Mouse (Mus musculus) testis, adult 2 months (tissue): ENCODE data around the gene Mblac2. TPM values are rescaled to one million over a fixed set of nuclear protein-coding genes. Genes with fewer than 3 reads are reported as not detected.

ENCODE experiments used
- H3K27ac ChIP-seq: fragments of 200-500 bp; 2 replicates; pipeline ENCODE4 v1.5.1; 2012; ENCODE audit warnings: low read depth, low read length; ENCODE audit not compliant: control insufficient read depth, insufficient read depth
- H3K27me3 ChIP-seq: fragments of 200-500 bp; 2 replicates; pipeline ENCODE4 v1.6.1; 2012; ENCODE audit warnings: mild to moderate bottlenecking, low read length, moderate library complexity; ENCODE audit not compliant: control insufficient read depth, insufficient read depth
- H3K36me3 ChIP-seq: fragments of 200-500 bp; 2 replicates; pipeline ENCODE4 v1.6.1; 2012; ENCODE audit warnings: mild to moderate bottlenecking, low read length; ENCODE audit not compliant: control insufficient read depth, insufficient read depth
- H3K4me1 ChIP-seq: fragments of 200-500 bp; 2 replicates; pipeline ENCODE4 v1.6.1; 2012; ENCODE audit warnings: low read length; ENCODE audit not compliant: control insufficient read depth, insufficient read depth
- H3K4me3 ChIP-seq: fragments of 200-500 bp; 2 replicates; pipeline ENCODE4 v1.5.1; 2012; ENCODE audit warnings: low read depth, mild to moderate bottlenecking, low read length, moderate library complexity, mixed read lengths; ENCODE audit not compliant: control insufficient read depth
- CTCF ChIP-seq: fragments of 200-500 bp; IDR thresholded peaks from 2 replicates; pipeline ENCODE4 v1.5.1; 2012; ENCODE audit warnings: low read depth, mild to moderate bottlenecking, inconsistent platforms, low read length, moderate library complexity; ENCODE audit not compliant: control insufficient read depth, insufficient read depth, insufficient replicate concordance
- POLR2A ChIP-seq: fragments of 200-500 bp; IDR thresholded peaks from 2 replicates; pipeline ENCODE4 v1.6.1; 2012; ENCODE audit warnings: low read depth, mild to moderate bottlenecking, inconsistent platforms, low read length, moderate library complexity; ENCODE audit not compliant: control insufficient read depth
- polyA plus RNA-seq: library from polyadenylated mRNA; depleted of rRNA; stranded (reverse); fragments of >200 nt; gene quantifications from 2 replicates; pipeline ENCODE4 v1.2.3, GENCODE M21; 2012

Gene Mblac2
- polyA plus RNA-seq, 1 experiment: 3.3 TPM

DNA sequence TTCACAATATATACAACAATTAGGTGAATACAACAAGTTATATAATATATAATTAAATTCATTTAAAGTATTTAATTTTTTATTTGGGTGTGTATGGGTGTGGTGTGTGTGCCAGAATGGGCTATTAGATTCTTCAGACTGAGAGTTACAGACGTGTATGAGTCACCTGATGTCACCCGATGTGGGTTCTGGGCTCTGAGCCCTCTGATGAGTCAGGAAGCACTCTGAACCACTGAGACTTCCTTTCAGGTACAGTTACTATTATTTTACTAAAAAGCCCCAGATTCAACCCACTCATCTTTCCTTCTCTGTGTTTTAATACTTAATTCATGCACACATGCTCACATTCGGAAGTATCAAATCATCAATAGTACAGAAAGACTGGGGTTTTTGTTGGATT is 26.3 kb upstream of the Mblac2 start:
- Histone ChIP-seq H3K27me3 (no peaks in the 10 kb centered on the region), H3K36me3 (no peaks in the 10 kb centered on the region), H3K4me3 (no peak overlapping the region), H3K4me1 (no peaks in the 10 kb centered on the region), H3K27ac (no peak overlapping the region)
- TF ChIP-seq CTCF (no peak), POLR2A (no peak)

DNA sequence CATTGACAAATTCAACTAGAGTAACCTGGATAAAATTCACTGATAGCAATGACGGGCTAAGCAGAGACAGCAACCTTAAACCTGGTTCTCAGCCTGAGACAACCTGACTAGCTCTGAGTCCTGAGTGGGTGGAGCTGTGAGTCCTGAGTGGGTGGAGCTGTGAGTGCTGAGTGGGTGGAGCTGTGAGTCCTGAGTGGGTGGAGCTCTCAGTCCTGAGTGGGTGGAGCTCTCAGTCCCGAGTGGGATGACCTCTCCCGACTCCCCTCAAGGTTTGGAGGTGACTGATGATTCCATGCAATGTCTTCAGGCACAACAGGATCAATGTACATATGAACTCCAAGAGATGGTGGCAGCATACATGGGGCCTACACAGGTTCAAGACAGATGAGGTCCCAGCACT is 21.6 kb upstream of the Mblac2 start:
- H3K4me3 ChIP-seq: no peak overlapping the region
- no peak overlapping the region for H3K27ac ChIP-seq
- TF ChIP-seq POLR2A (no peak), CTCF (no peak)
- no peaks in the 10 kb centered on the region for H3K36me3 ChIP-seq
- H3K4me1 ChIP-seq: no peaks in the 10 kb centered on the region
- no peaks in the 10 kb centered on the region for H3K27me3 ChIP-seq

- Histone ChIP-seq H3K4me1 (no peaks in the 10 kb centered on the region), H3K27ac (no peak overlapping the region; the same call in 1 of the 2 replicates), H3K27me3 (no peaks in the 10 kb centered on the region), H3K4me3 (no peak overlapping the region), H3K36me3 (no peaks in the 10 kb centered on the region)
- TF ChIP-seq CTCF: no peak
- TF ChIP-seq POLR2A: no peak
Observed at GRCm38 (mm10) chr13:81690477-81690876, 20.7 kb upstream of the Mblac2 start.

GRCm38 (mm10) chr13:81691606-81692005 is 19.5 kb upstream of the Mblac2 start:
- Histone ChIP-seq H3K27ac (peak overlapping the region; percentile 57; the same call in 1 of the 2 replicates), H3K36me3 (no peaks in the 10 kb centered on the region), H3K4me3 (no peak overlapping the region), H3K4me1 (no peaks in the 10 kb centered on the region), H3K27me3 (no peaks in the 10 kb centered on the region)
- TF ChIP-seq POLR2A: no peak
- TF ChIP-seq CTCF: no peak

DNA sequence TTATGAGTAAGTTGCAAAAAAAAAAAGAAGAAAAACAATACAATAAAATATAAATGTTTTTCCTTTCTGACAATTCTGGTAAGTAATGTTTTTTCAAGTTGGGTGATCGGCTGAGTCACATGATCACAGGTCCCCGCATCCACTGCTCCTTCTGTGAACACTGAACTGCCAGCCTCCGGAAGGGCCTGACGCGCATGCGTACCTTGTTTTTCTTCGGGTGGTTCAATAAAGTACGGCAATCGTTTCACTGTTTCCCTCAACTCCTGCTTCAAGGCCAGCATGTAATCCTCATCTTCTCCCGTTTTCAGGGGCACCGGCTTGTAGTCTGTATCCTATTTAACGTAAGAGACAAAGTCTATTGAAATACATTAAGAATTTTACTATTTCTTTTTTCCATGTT is 16.7 kb upstream of the Mblac2 start:
- Histone ChIP-seq H3K4me1 (no peaks in the 10 kb centered on the region), H3K36me3 (no peaks in the 10 kb centered on the region), H3K4me3 (no peak overlapping the region; the same call in 1 of the 2 replicates), H3K27me3 (no peaks in the 10 kb centered on the region), H3K27ac (no peak overlapping the region)
- TF ChIP-seq CTCF: no peak
- TF ChIP-seq POLR2A: no peak

- no peaks in the 10 kb centered on the region for H3K36me3 ChIP-seq
- no peaks in the 10 kb centered on the region for H3K4me1 ChIP-seq
- H3K4me3 ChIP-seq: no peak overlapping the region
- H3K27ac ChIP-seq: no peak overlapping the region
- H3K27me3 ChIP-seq: no peaks in the 10 kb centered on the region
- TF ChIP-seq POLR2A (no peak), CTCF (no peak)
Observed at GRCm38 (mm10) chr13:81703148-81703547, 8.0 kb upstream of the Mblac2 start.

DNA sequence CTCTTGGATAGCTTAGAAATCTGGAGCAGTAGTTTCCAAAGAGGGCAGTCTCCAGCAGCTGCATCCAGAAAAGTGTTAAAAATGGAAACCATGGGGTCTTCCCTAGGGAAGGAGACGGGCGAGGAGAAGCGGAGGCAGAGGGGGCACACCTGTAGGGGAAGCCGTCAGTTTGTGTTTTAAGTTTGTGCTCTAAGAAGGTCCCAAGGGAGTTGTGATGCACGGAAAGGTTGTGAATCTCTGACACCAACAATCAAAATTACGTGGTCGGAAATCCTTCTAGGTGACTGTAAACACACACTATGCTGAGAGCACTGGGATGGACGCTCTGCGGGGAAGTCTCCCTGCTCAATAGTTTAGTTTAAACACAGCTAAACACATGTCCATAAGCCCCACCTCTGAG is 7.5 kb upstream of the Mblac2 start:
- Histone ChIP-seq H3K27me3 (no peaks in the 10 kb centered on the region), H3K36me3 (no peaks in the 10 kb centered on the region), H3K27ac (no peak overlapping the region), H3K4me3 (no peak overlapping the region), H3K4me1 (no peaks in the 10 kb centered on the region)
- TF ChIP-seq CTCF: no peak
- no peak for TF ChIP-seq POLR2A

GRCm38 (mm10) chr13:81706311-81706710 is 4.8 kb upstream of the Mblac2 start:
- Histone ChIP-seq H3K27me3 (no peaks in the 10 kb centered on the region), H3K36me3 (no peaks in the 10 kb centered on the region), H3K4me1 (peaks cover under 1% of the 10 kb centered on the region; the same call in 1 of the 2 replicates), H3K4me3 (no peak overlapping the region), H3K27ac (no peak overlapping the region)
- TF ChIP-seq CTCF: no peak
